Mouse (Mus musculus): ENCODE results near the gene Pde9a.

Gene Pde9a

DNA sequence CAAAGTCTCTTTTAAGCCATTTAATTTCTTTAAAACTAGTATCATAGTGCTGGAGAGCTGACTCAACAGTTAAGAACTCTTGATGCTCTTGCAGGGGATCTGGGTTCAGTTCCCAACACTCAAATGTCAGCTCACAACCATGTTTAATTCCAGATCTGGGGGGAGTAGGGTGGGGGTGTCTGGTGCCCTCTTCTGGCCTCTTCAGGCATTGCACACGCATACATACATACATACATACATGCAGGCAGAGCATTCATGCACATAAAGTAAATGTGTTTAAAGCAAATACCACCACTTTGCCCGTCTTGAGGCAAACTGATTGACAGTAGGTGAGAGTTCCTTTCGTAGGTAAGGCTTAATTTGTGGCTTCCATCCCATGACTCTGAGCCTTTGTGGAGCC, 80.8 kb downstream of the Pde9a start:
- no peak for DNase-seq (ENCODE audit: low spot score in 2 of 2)

GRCm38 (mm10) chr17:31468496-31468895, 82.5 kb downstream of the Pde9a start:
- DNase-seq (ENCODE audit: low spot score in 2 of 2), result no peak

- no peak for DNase-seq (ENCODE audit: low spot score in 2 of 2)
Observed at GRCm38 (mm10) chr17:31470766-31471418, 84.9 kb downstream of the Pde9a start.

DNA sequence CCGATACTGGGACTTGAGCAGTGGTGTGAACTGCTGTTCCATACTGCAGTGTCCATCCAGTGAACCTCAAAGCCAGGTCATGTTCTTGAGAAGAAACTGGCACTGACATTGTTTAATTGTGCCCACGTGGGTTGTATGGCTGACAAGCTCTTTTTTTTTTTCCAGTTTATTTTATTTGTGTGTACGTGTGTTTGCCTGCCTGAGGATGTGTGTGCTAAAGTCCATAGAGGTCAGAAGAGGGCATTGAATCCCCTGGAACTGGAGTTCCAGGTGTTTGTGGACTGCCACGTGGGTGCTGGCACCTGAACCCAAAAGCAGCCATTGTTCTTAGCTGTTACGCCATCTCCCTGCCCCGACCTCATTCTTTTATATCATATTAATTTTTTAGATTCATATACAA, 88.4 kb downstream of the Pde9a start:
- DNase-seq (ENCODE audit: low spot score in 2 of 2), result no peak

GRCm38 (mm10) chr17:31478606-31479005, 92.6 kb downstream of the Pde9a start:
- DNase-seq (ENCODE audit: low spot score in 2 of 2), result no peak

GRCm38 (mm10) chr17:31479108-31479844, 93.3 kb downstream of the Pde9a start:
- no peak for DNase-seq (ENCODE audit: low spot score in 2 of 2)

DNA sequence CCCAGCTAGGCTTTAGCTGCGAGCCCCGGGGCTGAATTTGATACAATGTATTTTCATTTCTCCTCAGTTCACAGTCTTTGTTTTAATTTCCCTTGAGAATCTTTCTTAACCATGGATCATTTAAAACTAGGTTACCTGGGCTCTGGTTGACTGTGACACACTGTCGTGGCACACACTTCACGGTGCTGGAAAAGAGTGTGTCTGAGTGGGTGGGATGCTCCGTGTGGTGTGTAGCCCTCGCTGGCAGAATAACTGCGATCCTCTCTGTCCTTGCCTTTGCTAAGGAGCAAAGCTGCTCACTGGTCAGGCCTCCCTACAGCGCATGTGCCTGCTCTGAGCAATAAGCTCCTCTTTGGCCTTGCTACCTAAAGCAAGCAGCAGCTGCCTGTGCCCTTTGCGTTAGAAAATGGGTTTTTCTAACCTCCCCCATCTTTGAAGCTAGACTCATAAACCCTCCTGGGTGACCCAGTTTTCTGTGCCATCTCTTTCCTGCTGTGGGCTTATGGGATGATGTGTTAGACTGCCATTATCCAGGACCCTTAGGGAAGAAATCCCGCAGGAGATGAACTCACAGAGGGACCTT, 100.7 kb downstream of the Pde9a start:
- no peak for DNase-seq (ENCODE audit: low spot score in 2 of 2)

GRCm38 (mm10) chr17:31487433-31488060, 101.5 kb downstream of the Pde9a start:
- no peak for DNase-seq (ENCODE audit: low spot score in 2 of 2)

- no peak for DNase-seq (ENCODE audit: low spot score in 2 of 2)
Observed at GRCm38 (mm10) chr17:31491355-31491754, 105.3 kb downstream of the Pde9a start.

- DNase-seq (ENCODE audit: low spot score in 2 of 2), result peak; percentile 63 to 80
Observed at GRCm38 (mm10) chr17:31492416-31492815, 106.4 kb downstream of the Pde9a start.

- no peak for DNase-seq (ENCODE audit: low spot score in 2 of 2)
Observed at GRCm38 (mm10) chr17:31494989-31495388, 109.0 kb downstream of the Pde9a start.

- no peak for DNase-seq (ENCODE audit: low spot score in 2 of 2)
Observed at GRCm38 (mm10) chr17:31497726-31498125, 111.7 kb downstream of the Pde9a start.

GRCm38 (mm10) chr17:31499725-31500124, 113.7 kb downstream of the Pde9a start:
- no peak for DNase-seq (ENCODE audit: low spot score in 2 of 2)

DNA sequence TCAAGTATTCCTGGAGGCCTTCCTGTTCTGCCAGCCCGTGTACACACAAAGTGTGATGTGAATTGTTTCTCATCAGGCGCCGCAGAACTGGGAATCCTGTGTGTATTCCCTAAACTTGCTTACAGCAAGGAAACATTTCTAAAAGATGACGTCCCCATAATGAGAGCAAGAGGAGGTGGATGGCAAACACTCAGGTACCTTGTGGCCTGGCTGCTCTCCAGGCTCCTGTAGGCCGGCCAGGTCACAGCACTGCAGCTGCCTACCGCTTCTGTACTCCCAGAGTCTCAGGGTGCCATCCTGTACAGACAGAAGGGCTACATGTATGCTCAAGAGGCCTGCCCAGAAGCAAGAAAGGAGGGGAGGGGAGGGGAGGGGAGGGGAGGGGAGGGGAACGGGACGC, 114.4 kb downstream of the Pde9a start:
- no peak for DNase-seq (ENCODE audit: low spot score in 2 of 2)

- no peak for DNase-seq (ENCODE audit: low spot score in 2 of 2)
Observed at GRCm38 (mm10) chr17:31500908-31501307, 114.9 kb downstream of the Pde9a start.

DNA sequence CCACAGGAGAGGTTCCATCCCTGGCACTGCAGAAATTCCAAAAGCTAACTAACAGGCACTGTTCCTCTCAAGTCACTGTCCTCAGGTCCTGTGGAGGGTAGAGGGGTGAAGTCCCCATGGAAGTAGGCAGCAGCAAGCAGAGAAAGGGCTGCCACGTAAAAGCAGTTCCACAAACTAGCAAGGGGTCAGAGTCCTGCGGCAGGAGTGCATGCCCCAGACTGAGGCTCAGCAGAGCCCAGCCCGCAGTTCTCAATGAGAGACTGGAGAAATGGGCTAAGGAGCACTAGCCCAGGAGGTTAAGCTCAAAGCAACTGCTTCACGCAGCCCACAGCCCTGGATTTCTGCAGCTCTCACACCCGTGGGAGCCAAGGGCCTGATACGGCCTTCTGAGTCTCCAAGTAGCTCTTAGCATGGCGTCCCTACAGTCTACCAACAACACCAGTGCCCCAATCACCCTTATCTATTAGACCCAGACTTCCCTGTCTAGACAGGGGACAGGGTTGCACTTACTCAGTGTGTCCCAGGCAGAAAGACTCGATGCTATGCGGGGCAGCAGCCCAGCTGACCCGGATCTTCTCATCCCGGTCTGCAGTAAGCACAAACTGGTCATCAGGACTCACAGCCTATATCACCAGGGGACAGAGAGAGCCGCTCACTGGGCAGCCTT, 116.4 kb downstream of the Pde9a start:
- no peak for DNase-seq (ENCODE audit: low spot score in 2 of 2)

- no peak for DNase-seq (ENCODE audit: low spot score in 2 of 2)
Observed at GRCm38 (mm10) chr17:31503337-31503736, 117.3 kb downstream of the Pde9a start.

GRCm38 (mm10) chr17:31503936-31504335, 117.9 kb downstream of the Pde9a start:
- DNase-seq (ENCODE audit: low spot score in 2 of 2), result no peak

- DNase-seq (ENCODE audit: low spot score in 2 of 2), result no peak
Observed at GRCm38 (mm10) chr17:31505013-31505412, 119.0 kb downstream of the Pde9a start.

GRCm38 (mm10) chr17:31506282-31506681, 120.3 kb downstream of the Pde9a start:
- DNase-seq (ENCODE audit: low spot score in 2 of 2), result no peak

- no peak for DNase-seq (ENCODE audit: low spot score in 2 of 2)
Observed at GRCm38 (mm10) chr17:31510944-31511343, 124.9 kb downstream of the Pde9a start.
